Mouse (Mus musculus) limb, embryonic 12.5 days (tissue): ENCODE data around the gene Slc35e3. TPM values are rescaled to one million over a fixed set of nuclear protein-coding genes. Genes with fewer than 3 reads are reported as not detected.

Experiments used
- ATAC-seq: fragments of 200-750 bp; cut with Nextera tagmentation; 2 replicates; pipeline ENCODE4 v1.8.0; 2017; ENCODE audit warnings: low read depth, moderate TSS enrichment; ENCODE audit not compliant: insufficient number of reproducible peaks, insufficient read depth, low FRiP score, low TSS enrichment
- H3K27ac ChIP-seq: fragments of 300-500 bp; sonication (generic); 2 replicates; pipeline ENCODE4 v1.5.1; 2016; ENCODE audit warnings: mild to moderate bottlenecking, moderate library complexity
- H3K27me3 ChIP-seq: fragments of 300-500 bp; sonication (generic); 2 replicates; pipeline ENCODE4 v1.6.1; 2016; ENCODE audit warnings: mild to moderate bottlenecking, moderate library complexity
- H3K36me3 ChIP-seq: fragments of 300-500 bp; sonication (generic); 2 replicates; pipeline ENCODE4 v1.6.1; 2016; ENCODE audit warnings: mild to moderate bottlenecking, moderate library complexity
- H3K4me1 ChIP-seq: fragments of 300-500 bp; sonication (generic); replicated peaks from 2 replicates; pipeline ENCODE4 v1.6.1; 2016
- H3K4me2 ChIP-seq: fragments of 300-500 bp; sonication (generic); 2 replicates; pipeline ENCODE4 v1.6.1; 2016; ENCODE audit warnings: mild to moderate bottlenecking, moderate library complexity
- H3K4me3 ChIP-seq: fragments of 300-500 bp; sonication (generic); replicated peaks from 2 replicates; pipeline ENCODE4 v1.5.1; 2016; ENCODE audit warnings: mild to moderate bottlenecking
- H3K9ac ChIP-seq: fragments of 300-500 bp; sonication (generic); replicated peaks from 2 replicates; pipeline ENCODE4 v1.6.1; 2016; ENCODE audit warnings: mild to moderate bottlenecking, moderate library complexity
- H3K9me3 ChIP-seq: fragments of 300-500 bp; sonication (generic); 2 replicates; pipeline ENCODE4 v1.6.1; 2016; ENCODE audit warnings: mild to moderate bottlenecking, moderate library complexity
- WGBS: fragments of 180-500 bp; shearing (Covaris S2); methylation state at CpG from one replicate; pipeline ENCODE4 v1.1.7; 2016; 5-methylcytosine and 5-hydroxymethylcytosine counted together
- polyA plus RNA-seq: library from polyadenylated mRNA; unstranded; fragments of >200 nt; fragmentation: Nextera tagmentation; extraction: Ambion mirVana; gene quantifications from 2 replicates; pipeline ENCODE4 v1.2.1, GENCODE M21; 2016

Gene Slc35e3
- polyA plus RNA-seq, 1 experiment from 2014 or later = 43.8 TPM

GRCm38 (mm10) chr10:117713466-117713865 is 32.7 kb downstream of the Slc35e3 start:
- Histone ChIP-seq H3K27ac (no peak overlapping the region), H3K4me3 (no peak overlapping the region), H3K36me3 (peaks cover 4% of the 10 kb centered on the region; the same call in 1 of the 2 replicates), H3K4me2 (no peak overlapping the region), H3K9ac (no peak overlapping the region), H3K9me3 (no peaks in the 10 kb centered on the region), H3K27me3 (no peaks in the 10 kb centered on the region), H3K4me1 (peaks cover 20% of the 10 kb centered on the region)
- 90% methylated on average over 8 of the region's 8 CpGs for WGBS
- ATAC-seq = no peak

GRCm38 (mm10) chr10:117712871-117713270 is 33.3 kb downstream of the Slc35e3 start:
- H3K4me3 ChIP-seq = no peak overlapping the region
- no peak for ATAC-seq
- WGBS = 92% methylated on average over 9 of the region's 9 CpGs
- no peak overlapping the region for H3K27ac ChIP-seq
- H3K9me3 ChIP-seq = no peaks in the 10 kb centered on the region
- no peaks in the 10 kb centered on the region for H3K27me3 ChIP-seq
- H3K4me2 ChIP-seq = no peak overlapping the region
- H3K4me1 ChIP-seq = peaks cover 16% of the 10 kb centered on the region
- peaks cover 7% of the 10 kb centered on the region; the same call in 1 of the 2 replicates for H3K36me3 ChIP-seq
- no peak overlapping the region for H3K9ac ChIP-seq

GRCm38 (mm10) chr10:117712191-117712754 is 33.9 kb downstream of the Slc35e3 start:
- Histone ChIP-seq H3K4me2 (no peak overlapping the region), H3K36me3 (peaks cover 13% of the 10 kb centered on the region), H3K9me3 (no peaks in the 10 kb centered on the region), H3K9ac (no peak overlapping the region), H3K4me3 (no peak overlapping the region), H3K27me3 (no peaks in the 10 kb centered on the region), H3K27ac (no peak overlapping the region), H3K4me1 (peaks cover 10% of the 10 kb centered on the region)
- WGBS = 88% methylated on average over 9 of the region's 9 CpGs
- no peak for ATAC-seq

GRCm38 (mm10) chr10:117711408-117711807 is 34.8 kb downstream of the Slc35e3 start:
- Histone ChIP-seq H3K4me2 (peak overlapping the region; percentile 76), H3K9me3 (no peaks in the 10 kb centered on the region), H3K4me1 (peaks cover 10% of the 10 kb centered on the region), H3K27ac (no peak overlapping the region), H3K36me3 (peaks cover 22% of the 10 kb centered on the region), H3K9ac (no peak overlapping the region), H3K27me3 (no peaks in the 10 kb centered on the region), H3K4me3 (peak overlapping the region; percentile 82)
- 68% methylated on average over 5 of the region's 5 CpGs for WGBS
- no peak for ATAC-seq

GRCm38 (mm10) chr10:117710604-117711141 is 35.5 kb downstream of the Slc35e3 start, which contains the start of gene Mdm2:
TSS of gene Mdm2 (minus strand) at chr10:117710758.
- Histone ChIP-seq H3K4me1 (peaks cover 10% of the 10 kb centered on the region), H3K9ac (peak within 1 kb of the TSS; percentile 97), H3K9me3 (no peaks in the 10 kb centered on the region), H3K4me3 (peak within 1 kb of the TSS; percentile 82), H3K4me2 (peak within 1 kb of the TSS; percentile 76), H3K27me3 (no peaks in the 10 kb centered on the region), H3K36me3 (peaks cover 25% of the 10 kb centered on the region), H3K27ac (peak within 1 kb of the TSS; percentile 97)
- under 1% methylated on average over 50 of the region's 52 CpGs for WGBS
- ATAC-seq = peak; percentile 86

GRCm38 (mm10) chr10:117709930-117710603 is 36.1 kb downstream of the Slc35e3 start:
- ATAC-seq = peak; percentile 79
- Histone ChIP-seq H3K9me3 (no peaks in the 10 kb centered on the region), H3K9ac (peak overlapping the region; percentile 97), H3K4me3 (peak overlapping the region; percentile 82), H3K4me1 (peaks cover 10% of the 10 kb centered on the region), H3K36me3 (peaks cover 32% of the 10 kb centered on the region), H3K4me2 (peak overlapping the region; percentile 76), H3K27me3 (no peaks in the 10 kb centered on the region), H3K27ac (peak overlapping the region; percentile 97)
- WGBS = under 1% methylated on average over 63 of the region's 71 CpGs

GRCm38 (mm10) chr10:117709326-117709830 is 36.8 kb downstream of the Slc35e3 start:
- Histone ChIP-seq H3K4me3 (peak overlapping the region; percentile 82), H3K4me1 (peaks cover 10% of the 10 kb centered on the region), H3K36me3 (peaks cover 38% of the 10 kb centered on the region), H3K27me3 (no peaks in the 10 kb centered on the region), H3K27ac (no peak overlapping the region), H3K9ac (peak overlapping the region; percentile 97), H3K4me2 (peak overlapping the region; percentile 76), H3K9me3 (no peaks in the 10 kb centered on the region)
- no peak for ATAC-seq
- WGBS = 55% methylated on average over 12 of the region's 12 CpGs

- peaks cover 44% of the 10 kb centered on the region for H3K36me3 ChIP-seq
- ATAC-seq = no peak
- H3K9me3 ChIP-seq = no peaks in the 10 kb centered on the region
- H3K9ac ChIP-seq = no peak overlapping the region
- H3K27ac ChIP-seq = no peak overlapping the region
- H3K4me1 ChIP-seq = peaks cover 10% of the 10 kb centered on the region
- H3K4me2 ChIP-seq = peak overlapping the region; percentile 76
- no peaks in the 10 kb centered on the region for H3K27me3 ChIP-seq
- 89% methylated on average over 9 of the region's 9 CpGs for whole genome bisulfite sequencing
- peak overlapping the region; percentile 82 for H3K4me3 ChIP-seq
Measured at GRCm38 (mm10) chr10:117708856-117709255, 37.3 kb downstream of the Slc35e3 start.

- peaks cover 48% of the 10 kb centered on the region for H3K36me3 ChIP-seq
- ATAC-seq = no peak
Measured at GRCm38 (mm10) chr10:117708376-117708775, 37.8 kb downstream of the Slc35e3 start.

GRCm38 (mm10) chr10:117707114-117707838 is 38.9 kb downstream of the Slc35e3 start:
- H3K27ac ChIP-seq = no peak overlapping the region
- peaks cover 58% of the 10 kb centered on the region for H3K36me3 ChIP-seq
- H3K4me1 ChIP-seq = peaks cover 10% of the 10 kb centered on the region
- no peaks in the 10 kb centered on the region for H3K27me3 ChIP-seq
- no peak overlapping the region for H3K4me3 ChIP-seq
- 89% methylated on average over 2 of the region's 2 CpGs for WGBS
- H3K9me3 ChIP-seq = no peaks in the 10 kb centered on the region
- no peak overlapping the region for H3K4me2 ChIP-seq
- H3K9ac ChIP-seq = no peak overlapping the region
- ATAC-seq = no peak

More at GRCm38 (mm10) chr10:117708376-117708775, 37.8 kb downstream of the Slc35e3 start:
- no peak overlapping the region for H3K4me2 ChIP-seq
- no peaks in the 10 kb centered on the region for H3K27me3 ChIP-seq
- no peak overlapping the region for H3K9ac ChIP-seq
- H3K9me3 ChIP-seq = no peaks in the 10 kb centered on the region
- 97% methylated on average over 2 of the region's 2 CpGs for WGBS
- peaks cover 10% of the 10 kb centered on the region for H3K4me1 ChIP-seq
- no peak overlapping the region for H3K27ac ChIP-seq
- H3K4me3 ChIP-seq = no peak overlapping the region

GRCm38 (mm10) chr10:117706440-117706839 is 39.7 kb downstream of the Slc35e3 start:
- no peaks in the 10 kb centered on the region for H3K27me3 ChIP-seq
- H3K9me3 ChIP-seq = no peaks in the 10 kb centered on the region
- H3K36me3 ChIP-seq = peaks cover 66% of the 10 kb centered on the region
- ATAC-seq = no peak
- no peak overlapping the region for H3K9ac ChIP-seq
- peaks cover 10% of the 10 kb centered on the region for H3K4me1 ChIP-seq
- no peak overlapping the region for H3K4me2 ChIP-seq
- 90% methylated on average over 6 of the region's 6 CpGs for WGBS
- H3K4me3 ChIP-seq = no peak overlapping the region
- H3K27ac ChIP-seq = no peak overlapping the region
